Comparison of ENCODE assay signal across 15 mouse cellular contexts in the genomic region with DNA sequence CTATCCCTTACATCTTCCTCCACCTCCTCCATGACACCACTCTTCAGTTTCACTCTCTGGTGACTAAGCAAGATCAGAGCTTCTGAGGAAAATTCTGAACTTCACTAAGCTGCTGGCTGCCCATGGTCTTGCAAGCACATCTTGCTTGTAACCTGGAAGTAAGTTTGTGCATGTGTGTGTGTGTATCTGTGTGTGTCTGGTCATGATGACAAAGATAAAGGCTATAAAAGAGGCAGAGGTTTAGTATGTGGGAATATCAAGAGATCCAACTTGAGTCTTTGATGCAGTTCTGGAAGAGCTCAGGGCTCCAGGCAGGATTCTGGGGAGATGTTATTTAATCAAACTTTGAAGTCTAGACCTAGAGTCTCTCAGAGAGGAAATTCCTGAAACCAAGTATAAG.
"Had no signal": no experiment of that assay in that cellular context is flagged by ENCODE, and none has a peak within 500 bp of the region (broad histone marks: within the 10 kb centered on the region; RNA-seq: fewer than 3 reads in every experiment).

No protein-coding gene starts in this region.

- H3K36me3 ChIP-seq: neural tube, embryonic 15.5 days; stomach, embryonic 15.5 days had no signal

- H3K27ac ChIP-seq: neural tube, embryonic 15.5 days; stomach, embryonic 15.5 days; stomach, postnatal 0 days had no signal

- H3K4me1 ChIP-seq: stomach, embryonic 15.5 days had no signal

- DNase-seq: retina, postnatal 1 day; right cerebral cortex, adult 18-20 months; right cerebral cortex, postnatal 14 days; right cerebral cortex, postnatal 25 days; right cerebral cortex, postnatal 4 days; spleen, adult 18-20 months; thymus, adult 18-20 months; thymus, adult 2 months; thymus, postnatal 14 days; thymus, postnatal 25 days; thymus, postnatal 36 days; thymus, postnatal 4 days had no signal

- H3K27me3 ChIP-seq: neural tube, embryonic 15.5 days; stomach, embryonic 15.5 days had no signal

- H3K4me2 ChIP-seq: neural tube, embryonic 15.5 days; stomach, embryonic 15.5 days had no signal

- H3K9me3 ChIP-seq: neural tube, embryonic 15.5 days; stomach, embryonic 15.5 days had no signal

- H3K4me3 ChIP-seq: neural tube, embryonic 15.5 days; stomach, embryonic 15.5 days had no signal

- H3K9ac ChIP-seq: neural tube, embryonic 15.5 days; stomach, embryonic 15.5 days had no signal
